In genomic region chr13:23445156-23445555, GRCm38 (mm10) we compare ENCODE assay signal across 9 mouse cellular contexts. TPM values are rescaled to one million over a fixed set of nuclear protein-coding genes. Genes with fewer than 3 reads are reported as not detected.
DNase-seq lines count a peak whose midpoint lies in the region; ATAC-seq and TF ChIP-seq lines count a peak whose summit lies in the region.
"Had no signal": no experiment of that assay in that cellular context is flagged by ENCODE, and none has a peak within 500 bp of the region (broad histone marks: within the 10 kb centered on the region; RNA-seq: fewer than 3 reads in every experiment).

No protein-coding gene starts in this region.

- 2% methylated on average over 10 of the region's 10 CpGs for WGBS in liver, adult 2 months
- 2% methylated on average over 10 of the region's 10 CpGs for WGBS in embryonic facial prominence, embryonic 13.5 days
- 3% methylated on average over 10 of the region's 10 CpGs for WGBS in intestine, embryonic 14.5 days

- no peak for TF ChIP-seq CTCF in liver, adult 2 months (IDR thresholded peaks at IDR 0.05; ENCODE audit: low read depth, low read length)

- peak overlapping the region; percentile 68 for H3K4me2 ChIP-seq in embryonic facial prominence, embryonic 13.5 days
- peak overlapping the region; percentile 77 for H3K4me2 ChIP-seq in intestine, embryonic 14.5 days (ENCODE audit: low read length)
- peak overlapping the region; percentile 90 for H3K4me2 ChIP-seq in myocyte (ENCODE audit: low read depth)

- ATAC-seq in embryonic facial prominence, embryonic 13.5 days (ENCODE audit: insufficient number of reproducible peaks, insufficient read depth, low FRiP score, low TSS enrichment, low read depth): no peak
- ATAC-seq in intestine, embryonic 14.5 days (replicated peaks; ENCODE audit: low FRiP score, low TSS enrichment, low read depth): no peak

- peak overlapping the region; percentile 87 for H3K4me3 ChIP-seq in liver, adult 2 months (ENCODE audit: insufficient read depth, low read depth, low read length)
- peak overlapping the region; percentile 64 for H3K4me3 ChIP-seq in embryonic facial prominence, embryonic 13.5 days
- peak overlapping the region; percentile 71 for H3K4me3 ChIP-seq in intestine, embryonic 14.5 days (ENCODE audit: low read depth, low read length)
- peak overlapping the region; percentile 67 for H3K4me3 ChIP-seq in myocyte

- peak overlapping the region; percentile 63 for H3K27ac ChIP-seq in liver, adult 2 months (replicated peaks; ENCODE audit: insufficient read depth, low read depth, low read length)
- H3K27ac ChIP-seq in embryonic facial prominence, embryonic 13.5 days: peak overlapping the region; percentile 99
- H3K27ac ChIP-seq in intestine, embryonic 14.5 days (ENCODE audit: low read depth): peak overlapping the region; percentile 96

- peak overlapping the region; percentile 72 for H3K9ac ChIP-seq in liver, adult 2 months (ENCODE audit: low read depth, low read length)
- peak overlapping the region; percentile 86 for H3K9ac ChIP-seq in embryonic facial prominence, embryonic 13.5 days
- peak overlapping the region; percentile 76 for H3K9ac ChIP-seq in intestine, embryonic 14.5 days (ENCODE audit: low read length)

- H3K79me2 ChIP-seq in liver, adult 2 months (ENCODE audit: control insufficient read depth, insufficient read depth, low read length): no peaks in the 10 kb centered on the region
- no peaks in the 10 kb centered on the region for H3K79me2 ChIP-seq in myocyte (ENCODE audit: control insufficient read depth, insufficient read depth)

- H3K36me3 ChIP-seq in liver, adult 2 months (ENCODE audit: control insufficient read depth, insufficient read depth, low read length): no peaks in the 10 kb centered on the region
- no peaks in the 10 kb centered on the region for H3K36me3 ChIP-seq in embryonic facial prominence, embryonic 13.5 days
- no peaks in the 10 kb centered on the region for H3K36me3 ChIP-seq in intestine, embryonic 14.5 days (ENCODE audit: control insufficient read depth, insufficient read depth, low read length)
- no peaks in the 10 kb centered on the region for H3K36me3 ChIP-seq in myocyte (ENCODE audit: control insufficient read depth, insufficient read depth)

- DNase-seq in liver, adult 2 months (ENCODE audit: extremely low read depth, low read depth, low spot score): peak; percentile 44
- no peak for DNase-seq in liver
- no peak for DNase-seq in intestine, embryonic 14.5 days (ENCODE audit: low spot score)
- no peak for DNase-seq in adrenal gland, adult 8-10 months
- DNase-seq in adrenal gland, postnatal 14 days: no peak
- no peak for DNase-seq in urinary bladder, postnatal 36 days (ENCODE audit: low spot score in 2 of 2)

- H3ac ChIP-seq in myocyte (ENCODE audit: control insufficient read depth, insufficient read length): peak overlapping the region; percentile 22

- H3K27me3 ChIP-seq in liver, adult 2 months (ENCODE audit: control insufficient read depth, insufficient read depth, low read length): no peaks in the 10 kb centered on the region
- no peaks in the 10 kb centered on the region for H3K27me3 ChIP-seq in embryonic facial prominence, embryonic 13.5 days
- H3K27me3 ChIP-seq in intestine, embryonic 14.5 days (replicated peaks; ENCODE audit: control insufficient read depth, insufficient read depth, low read length): no peaks in the 10 kb centered on the region
- H3K27me3 ChIP-seq in myocyte (ENCODE audit: control insufficient read depth, insufficient read depth, insufficient read length): no peaks in the 10 kb centered on the region

- peaks cover 2% of the 10 kb centered on the region; the same call in 1 of the 2 replicates for H3K4me1 ChIP-seq in liver, adult 2 months (ENCODE audit: control insufficient read depth, insufficient read depth, low read length)
- peaks cover 14% of the 10 kb centered on the region for H3K4me1 ChIP-seq in embryonic facial prominence, embryonic 13.5 days
- H3K4me1 ChIP-seq in intestine, embryonic 14.5 days (replicated peaks; ENCODE audit: control insufficient read depth, insufficient read depth, low read length): peaks cover 7% of the 10 kb centered on the region

- no peak for TF ChIP-seq POLR2A in liver, adult 2 months (IDR thresholded peaks at IDR 0.05; ENCODE audit: extremely low read depth, insufficient read depth, low read length)
- TF ChIP-seq POLR2A in myocyte (IDR thresholded peaks at IDR 0.05; ENCODE audit: insufficient read length, low read depth): no peak

- H3K9me3 ChIP-seq in embryonic facial prominence, embryonic 13.5 days: no peaks in the 10 kb centered on the region
- no peaks in the 10 kb centered on the region for H3K9me3 ChIP-seq in intestine, embryonic 14.5 days (ENCODE audit: control insufficient read depth, low read length)

TF ChIP-seq in myocyte, 11 proteins besides CTCF, POLR2A, EP300 and RAD21:
- TF ChIP-seq TCF3 (IDR thresholded peaks at IDR 0.05; ENCODE audit: insufficient read length, low read depth): no peak
- no peak for TF ChIP-seq POLR2AphosphoS2 (IDR thresholded peaks at IDR 0.05; ENCODE audit: insufficient read length, low read depth)
- no peak for TF ChIP-seq TCF12 (IDR thresholded peaks at IDR 0.05; ENCODE audit: insufficient read depth, poor library complexity, severe bottlenecking)
- no peak for TF ChIP-seq SRF (IDR thresholded peaks at IDR 0.05; ENCODE audit: control insufficient read depth, insufficient read length, low read depth)
- no peak for TF ChIP-seq CEBPB (IDR thresholded peaks at IDR 0.05; ENCODE audit: insufficient read depth, poor library complexity, severe bottlenecking)
- no peak for TF ChIP-seq MYOG (IDR thresholded peaks at IDR 0.05; ENCODE audit: control insufficient read depth in 1 of 3, insufficient read depth in 1 of 3, insufficient read length in 2 of 3, low read depth in 2 of 3)
- TF ChIP-seq E2F4 (IDR thresholded peaks at IDR 0.05; ENCODE audit: insufficient read depth): no peak
- TF ChIP-seq MYOD1 (IDR thresholded peaks at IDR 0.05; ENCODE audit: control insufficient read depth in 1 of 3, insufficient read length in 2 of 3, low read depth in 2 of 3): no peak
- TF ChIP-seq MAX (IDR thresholded peaks at IDR 0.05; ENCODE audit: low read depth): no peak
- TF ChIP-seq USF1 (IDR thresholded peaks at IDR 0.05; ENCODE audit: low read depth): no peak
- TF ChIP-seq REST (IDR thresholded peaks at IDR 0.05; ENCODE audit: insufficient read depth, insufficient read length): no peak
TF ChIP-seq in myocyte: peak in this region for 0.

RNA-seq across cellular contexts. Expression of gene Btn1a1, which starts 20.5 kb away (rescaled TPM):
- not detected in 2 replicates for total RNA-seq in liver, adult 2 months (2014; rRNA removed)
- polyA plus RNA-seq in liver, adult 2 months (2012; rRNA removed): not detected in 2 replicates
- not detected in 2 replicates for polyA plus RNA-seq in embryonic facial prominence, embryonic 13.5 days (2015; fragmentation: Nextera tagmentation; extraction: Ambion mirVana)
- polyA plus RNA-seq in intestine, embryonic 14.5 days (2014; fragmentation: Nextera tagmentation; extraction: Ambion mirVana): 0.05 and 0.11 TPM in 2 replicates
- polyA plus RNA-seq in myocyte (2012; fragmentation: generic; extraction: Trizol): 0.02 TPM
- total RNA-seq in adrenal gland, adult 8-10 months (2022): not detected
- 0.19 TPM in 1 of 2 replicates, not detected in the other for total RNA-seq in adrenal gland, postnatal 14 days (2021)

RNA-seq across cellular contexts. Expression of gene Abt1, which starts 21.5 kb away (rescaled TPM):
- total RNA-seq in liver, adult 2 months (2014; rRNA removed): 3.5 and 3.7 TPM in 2 replicates
- 2.1 TPM in 2 replicates for polyA plus RNA-seq in liver, adult 2 months (2012; rRNA removed)
- polyA plus RNA-seq in embryonic facial prominence, embryonic 13.5 days (2015; fragmentation: Nextera tagmentation; extraction: Ambion mirVana): 13.1 and 14.6 TPM in 2 replicates
- 11.9 and 13.8 TPM in 2 replicates for polyA plus RNA-seq in intestine, embryonic 14.5 days (2014; fragmentation: Nextera tagmentation; extraction: Ambion mirVana)
- polyA plus RNA-seq in myocyte (2012; fragmentation: generic; extraction: Trizol): 7.4 TPM
- 1 to 10 TPM; 6.5 to 7.8 (median 7.1) TPM for total RNA-seq in adrenal gland, adult 8-10 months (2022)
- 5.9 and 6.3 TPM in 2 replicates for total RNA-seq in adrenal gland, postnatal 14 days (2021)

RNA-seq across cellular contexts. Expression of gene Btn2a2, which starts 43.5 kb away (rescaled TPM):
- not detected in 2 replicates for total RNA-seq in liver, adult 2 months (2014; rRNA removed)
- not detected in 2 replicates for polyA plus RNA-seq in liver, adult 2 months (2012; rRNA removed)
- polyA plus RNA-seq in embryonic facial prominence, embryonic 13.5 days (2015; fragmentation: Nextera tagmentation; extraction: Ambion mirVana): 1.5 and 1.7 TPM in 2 replicates
- 0.14 and 0.52 TPM in 2 replicates for polyA plus RNA-seq in intestine, embryonic 14.5 days (2014; fragmentation: Nextera tagmentation; extraction: Ambion mirVana)
- polyA plus RNA-seq in myocyte (2012; fragmentation: generic; extraction: Trizol): 0.20 TPM
- not detected for total RNA-seq in adrenal gland, adult 8-10 months (2022)
- total RNA-seq in adrenal gland, postnatal 14 days (2021): not detected in 2 replicates
- total RNA-seq: adrenal gland, adult 18-20 months had no signal
